Mouse (Mus musculus): ENCODE data around the gene Cisd1. TPM values are rescaled to one million over a fixed set of nuclear protein-coding genes. Genes with fewer than 3 reads are reported as not detected.
A peak's percentile ranks its signal among the peaks of the same experiment; 100 is the strongest.

Gene Cisd1
- polyA plus RNA-seq, 1 experiment from 2014 or later = 239 TPM

DNA sequence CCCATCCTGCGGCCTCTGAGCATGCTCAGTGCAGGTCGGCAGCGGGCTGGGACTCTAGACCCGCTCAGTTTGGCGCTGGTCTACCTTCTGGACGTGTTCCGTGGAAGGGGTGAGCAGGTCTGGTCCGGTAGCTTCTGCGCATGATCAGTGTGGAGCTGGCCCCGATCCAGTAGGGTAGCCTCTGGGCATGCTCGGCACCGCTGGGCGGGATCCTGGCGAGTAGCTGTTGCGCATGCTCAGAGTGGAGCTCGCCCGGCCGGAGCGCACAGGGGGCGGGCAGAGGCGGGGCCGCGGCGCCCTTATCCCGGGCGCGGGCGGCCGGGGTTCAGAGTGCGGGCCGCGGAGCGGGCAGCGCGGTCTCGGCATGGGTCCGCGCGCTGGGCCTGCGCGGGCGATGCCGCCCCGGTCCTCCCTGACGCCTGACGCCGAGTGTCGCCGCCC, 2.8 kb upstream of the Cisd1 start, which contains the start of gene Ipmk:
Ipmk (plus strand) TSS at position 255 of the 441 bp plus-strand sequence.
- Histone ChIP-seq H3K4me3 (peak within 1 kb of the TSS; percentile 95), H3K36me3 (no peaks in the 10 kb centered on the region; the same call in 1 of the 2 replicates), H3K4me1 (peaks cover 43% of the 10 kb centered on the region), H3K9ac (replicated peaks) (peak within 1 kb of the TSS; percentile 93), H3K4me2 (replicated peaks) (peak within 1 kb of the TSS; percentile 69), H3K27ac (replicated peaks) (peak within 1 kb of the TSS; percentile 85), H3K9me3 (no peaks in the 10 kb centered on the region), H3K27me3 (no peaks in the 10 kb centered on the region)
- ATAC-seq (replicated peaks) = peak; percentile 90
- WGBS = 0% methylated on average over 35 of the region's 49 CpGs

- WGBS = 12% methylated on average over 13 of the region's 13 CpGs
- no peak for ATAC-seq (replicated peaks)
- H3K9me3 ChIP-seq = no peaks in the 10 kb centered on the region
- peak overlapping the region; percentile 95 for H3K4me3 ChIP-seq
- H3K4me2 ChIP-seq (replicated peaks) = peak overlapping the region; percentile 69
- H3K4me1 ChIP-seq = peaks cover 45% of the 10 kb centered on the region
- peak overlapping the region; percentile 85 for H3K27ac ChIP-seq (replicated peaks)
- no peaks in the 10 kb centered on the region; the same call in 1 of the 2 replicates for H3K36me3 ChIP-seq
- H3K27me3 ChIP-seq = no peaks in the 10 kb centered on the region
- H3K9ac ChIP-seq (replicated peaks) = peak overlapping the region; percentile 93
Observed at GRCm38 (mm10) chr10:71346722-71347508, 2.2 kb upstream of the Cisd1 start.

DNA sequence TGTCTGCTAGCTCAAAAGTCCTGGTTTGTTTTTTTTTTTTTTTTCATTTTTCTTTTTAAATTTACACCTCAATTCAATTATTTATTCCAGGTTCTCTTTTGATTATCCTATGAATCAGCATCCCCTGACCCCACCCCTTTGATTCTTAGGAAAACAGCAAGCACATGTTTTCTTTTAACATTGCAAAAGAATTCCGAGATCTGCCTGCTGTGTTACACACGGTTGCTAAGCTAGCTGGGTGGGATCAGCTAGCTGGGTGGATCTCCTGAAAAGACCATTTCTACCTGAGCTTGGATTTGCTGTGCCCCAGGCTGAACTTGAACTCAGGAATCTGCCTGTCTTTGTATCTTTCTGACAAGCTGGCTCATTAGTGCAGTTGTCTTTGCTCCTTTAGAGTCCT, 1.4 kb upstream of the Cisd1 start:
- Histone ChIP-seq H3K4me1 (peaks cover 48% of the 10 kb centered on the region), H3K4me3 (no peak overlapping the region), H3K27me3 (no peaks in the 10 kb centered on the region), H3K36me3 (no peaks in the 10 kb centered on the region; the same call in 1 of the 2 replicates), H3K27ac (replicated peaks) (no peak overlapping the region), H3K9me3 (no peaks in the 10 kb centered on the region), H3K9ac (replicated peaks) (no peak overlapping the region), H3K4me2 (replicated peaks) (no peak overlapping the region)
- WGBS = 64% methylated on average over 2 of the region's 2 CpGs
- ATAC-seq (replicated peaks) = no peak

DNA sequence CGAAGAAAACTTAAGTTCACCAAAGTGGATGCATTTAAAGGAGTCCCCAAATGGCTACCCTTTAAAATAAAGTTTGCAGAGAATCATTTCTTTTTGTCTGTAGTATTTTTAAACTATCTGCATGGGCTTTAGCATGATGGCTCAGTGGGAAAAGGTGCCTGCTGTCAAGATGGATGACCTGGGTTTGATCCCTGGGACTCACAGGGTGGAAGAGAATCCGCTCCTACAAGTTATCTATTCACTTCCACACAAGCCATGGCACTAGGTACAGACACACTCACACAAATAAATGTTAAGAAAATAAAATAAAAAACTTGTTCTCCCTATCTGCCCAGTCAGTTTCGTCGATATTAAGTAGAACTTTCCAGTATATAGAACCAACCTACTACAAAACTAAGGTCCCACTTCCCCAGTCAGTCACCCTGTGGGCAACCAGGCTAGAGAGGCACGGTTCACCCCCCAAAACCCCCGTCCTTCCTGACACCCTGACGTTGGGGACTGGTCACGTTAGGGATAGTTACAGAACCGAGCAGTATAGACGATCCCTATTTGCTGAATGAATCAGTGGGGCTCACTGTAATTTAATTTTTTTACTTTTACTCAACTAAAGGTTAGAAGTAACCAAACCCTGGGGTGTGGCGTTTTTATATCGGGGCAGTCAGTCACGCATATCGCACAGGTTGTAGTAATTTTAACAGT, 1.0 kb downstream of the Cisd1 start:
- Histone ChIP-seq H3K27ac (replicated peaks) (no peak overlapping the region), H3K36me3 (no peaks in the 10 kb centered on the region), H3K27me3 (no peaks in the 10 kb centered on the region), H3K9me3 (no peaks in the 10 kb centered on the region), H3K4me1 (peaks cover 41% of the 10 kb centered on the region), H3K4me2 (replicated peaks) (peak overlapping the region; percentile 81), H3K4me3 (peak overlapping the region; percentile 57), H3K9ac (replicated peaks) (peak overlapping the region; percentile 70)
- ATAC-seq (replicated peaks) = no peak
- 21% methylated on average over 14 of the region's 14 CpGs for WGBS

DNA sequence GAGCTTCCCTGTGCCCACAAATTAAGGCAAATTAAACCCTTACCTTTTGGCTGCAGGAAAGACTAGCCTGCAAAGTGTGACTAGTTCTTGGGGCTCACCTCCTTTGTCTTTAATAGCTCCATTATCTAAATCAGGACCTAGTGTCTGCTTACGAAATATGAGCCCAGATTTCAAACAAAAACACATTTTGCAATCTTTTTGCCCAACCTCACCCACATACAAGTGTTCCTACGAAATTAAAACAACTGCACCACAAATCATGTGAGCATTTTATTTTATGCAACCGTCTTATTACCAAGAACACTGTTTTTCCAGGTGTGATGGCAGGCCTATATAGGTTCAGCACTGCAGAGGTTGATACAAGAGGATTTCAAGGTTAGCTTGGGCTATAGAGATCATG, 1.6 kb downstream of the Cisd1 start:
- H3K36me3 ChIP-seq = no peaks in the 10 kb centered on the region
- H3K4me2 ChIP-seq (replicated peaks) = no peak overlapping the region
- no peak overlapping the region for H3K27ac ChIP-seq (replicated peaks)
- H3K4me1 ChIP-seq = peaks cover 41% of the 10 kb centered on the region
- 87% methylated on average over 3 of the region's 3 CpGs for WGBS
- no peak for ATAC-seq (replicated peaks)
- H3K4me3 ChIP-seq = no peak overlapping the region
- no peak overlapping the region for H3K9ac ChIP-seq (replicated peaks)
- H3K27me3 ChIP-seq = no peaks in the 10 kb centered on the region
- no peaks in the 10 kb centered on the region for H3K9me3 ChIP-seq

GRCm38 (mm10) chr10:71342030-71342805, 2.5 kb downstream of the Cisd1 start:
- Histone ChIP-seq H3K4me1 (peaks cover 40% of the 10 kb centered on the region), H3K9me3 (no peaks in the 10 kb centered on the region)
- 81% methylated on average over 7 of the region's 7 CpGs for WGBS

GRCm38 (mm10) chr10:71341290-71341689, 3.5 kb downstream of the Cisd1 start:
- 93% methylated on average over 9 of the region's 9 CpGs for WGBS
- no peak overlapping the region for H3K27ac ChIP-seq (replicated peaks)
- no peak for ATAC-seq (replicated peaks)

More at GRCm38 (mm10) chr10:71342030-71342805, 2.5 kb downstream of the Cisd1 start:
- Histone ChIP-seq H3K36me3 (no peaks in the 10 kb centered on the region), H3K9ac (replicated peaks) (no peak overlapping the region), H3K4me3 (no peak overlapping the region), H3K4me2 (replicated peaks) (no peak overlapping the region), H3K27ac (replicated peaks) (no peak overlapping the region), H3K27me3 (no peaks in the 10 kb centered on the region)
- ATAC-seq (replicated peaks) = no peak

GRCm38 (mm10) chr10:71340195-71340594, 4.6 kb downstream of the Cisd1 start:
- H3K9me3 ChIP-seq = no peaks in the 10 kb centered on the region
- H3K4me1 ChIP-seq = peaks cover 29% of the 10 kb centered on the region
- no peak overlapping the region for H3K4me3 ChIP-seq
- no peak overlapping the region for H3K9ac ChIP-seq (replicated peaks)
- H3K27me3 ChIP-seq = no peaks in the 10 kb centered on the region
- H3K4me2 ChIP-seq (replicated peaks) = no peak overlapping the region
- 81% methylated on average over 2 of the region's 2 CpGs for whole genome bisulfite sequencing
- peaks cover 11% of the 10 kb centered on the region for H3K36me3 ChIP-seq
- ATAC-seq (replicated peaks) = no peak
- H3K27ac ChIP-seq (replicated peaks) = no peak overlapping the region

More at GRCm38 (mm10) chr10:71341290-71341689, 3.5 kb downstream of the Cisd1 start:
- H3K27me3 ChIP-seq = no peaks in the 10 kb centered on the region
- H3K36me3 ChIP-seq = no peaks in the 10 kb centered on the region
- no peak overlapping the region for H3K4me2 ChIP-seq (replicated peaks)
- H3K9ac ChIP-seq (replicated peaks) = no peak overlapping the region
- H3K4me1 ChIP-seq = peaks cover 33% of the 10 kb centered on the region
- no peaks in the 10 kb centered on the region for H3K9me3 ChIP-seq
- H3K4me3 ChIP-seq = no peak overlapping the region

- H3K36me3 ChIP-seq = peaks cover 12% of the 10 kb centered on the region
- H3K4me3 ChIP-seq = no peak overlapping the region
- WGBS = 56% methylated on average over 4 of the region's 4 CpGs
- H3K27ac ChIP-seq (replicated peaks) = no peak overlapping the region
- no peak overlapping the region for H3K4me2 ChIP-seq (replicated peaks)
- peaks cover 26% of the 10 kb centered on the region for H3K4me1 ChIP-seq
- no peaks in the 10 kb centered on the region for H3K27me3 ChIP-seq
- H3K9ac ChIP-seq (replicated peaks) = no peak overlapping the region
- no peaks in the 10 kb centered on the region for H3K9me3 ChIP-seq
- no peak for ATAC-seq (replicated peaks)
Observed at GRCm38 (mm10) chr10:71339463-71339862, 5.3 kb downstream of the Cisd1 start.

GRCm38 (mm10) chr10:71338156-71338905, 6.4 kb downstream of the Cisd1 start:
- H3K9me3 ChIP-seq = no peaks in the 10 kb centered on the region
- no peak overlapping the region for H3K4me2 ChIP-seq (replicated peaks)
- ATAC-seq (replicated peaks) = no peak
- no peaks in the 10 kb centered on the region for H3K27me3 ChIP-seq
- 51% methylated on average over 8 of the region's 8 CpGs for WGBS
- H3K9ac ChIP-seq (replicated peaks) = no peak overlapping the region
- H3K4me1 ChIP-seq = peaks cover 17% of the 10 kb centered on the region
- H3K4me3 ChIP-seq = no peak overlapping the region
- H3K27ac ChIP-seq (replicated peaks) = no peak overlapping the region
- peaks cover 20% of the 10 kb centered on the region for H3K36me3 ChIP-seq

DNA sequence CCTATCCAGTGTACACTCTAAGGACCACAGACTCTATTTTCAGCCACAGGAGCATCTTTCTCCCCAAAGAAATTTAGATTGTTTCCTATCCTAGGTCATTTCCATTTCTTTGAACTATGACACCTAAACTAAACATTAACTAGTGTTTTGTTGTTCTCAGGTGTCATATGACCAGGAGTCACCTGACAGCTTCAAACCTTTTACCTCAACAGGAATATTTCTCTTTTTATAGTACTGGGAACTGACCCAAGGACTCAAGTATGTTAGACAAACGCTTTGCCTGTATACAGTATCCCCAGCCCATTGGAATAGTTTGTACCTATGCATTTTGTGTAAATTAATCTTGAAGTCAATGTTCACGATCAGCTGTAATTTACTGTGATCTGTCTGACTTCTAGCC, 7.0 kb downstream of the Cisd1 start:
- Histone ChIP-seq H3K4me3 (no peak overlapping the region), H3K4me1 (peaks cover 13% of the 10 kb centered on the region; the same call in 1 of the 2 replicates), H3K27ac (replicated peaks) (no peak overlapping the region), H3K9me3 (no peaks in the 10 kb centered on the region), H3K9ac (replicated peaks) (no peak overlapping the region), H3K36me3 (peaks cover 20% of the 10 kb centered on the region), H3K27me3 (no peaks in the 10 kb centered on the region), H3K4me2 (replicated peaks) (no peak overlapping the region)
- 89% methylated on average over 2 of the region's 2 CpGs for WGBS
- no peak for ATAC-seq (replicated peaks)

All from forebrain, embryonic 15.5 days (tissue).